Mouse (Mus musculus): ENCODE measurements around the gene Nemp1. TPM values are rescaled to one million over a fixed set of nuclear protein-coding genes. Genes with fewer than 3 reads are reported as not detected.

Nemp1 gene
- 3.3 and 3.7 TPM in 2 replicates for polyA plus RNA-seq (2015; fragmentation: Nextera tagmentation; extraction: Ambion mirVana)

- H3K9ac ChIP-seq: peak within 1 kb of the TSS; percentile 49
- no peaks in the 10 kb centered on the region for H3K36me3 ChIP-seq (replicated peaks)
- peak within 1 kb of the TSS; percentile 55; the same call in 1 of the 2 replicates for H3K27ac ChIP-seq
- peak; percentile 55 for ATAC-seq (replicated peaks)
- no peaks in the 10 kb centered on the region for H3K9me3 ChIP-seq
- peak within 1 kb of the TSS; percentile 93 for H3K4me2 ChIP-seq
- H3K4me3 ChIP-seq: peak within 1 kb of the TSS; percentile 56
- under 1% methylated on average over 64 of the region's 73 CpGs for WGBS
- peaks cover 55% of the 10 kb centered on the region for H3K27me3 ChIP-seq (replicated peaks)
- H3K4me1 ChIP-seq: peaks cover 47% of the 10 kb centered on the region
These were observed at the start of gene Nemp1 for GRCm38 (mm10) chr10:127666501-127667268. Nemp1 (plus strand) TSS chr10:127666901.

- H3K9ac ChIP-seq: no peak overlapping the region
- H3K4me2 ChIP-seq: 0 out of 2 replicates have a peak overlapping the region, but pooled peaks have one; percentile 14
These were observed 49.4 kb upstream of the Nemp1 start for GRCm38 (mm10) chr10:127617294-127617693.

GRCm38 (mm10) chr10:127618173-127618572 is 48.5 kb upstream of the Nemp1 start:
- Histone ChIP-seq H3K9ac (peak overlapping the region; percentile 1; the same call in 1 of the 2 replicates), H3K27me3 (replicated peaks) (no peaks in the 10 kb centered on the region), H3K4me1 (peaks cover 71% of the 10 kb centered on the region), H3K4me2 (peak overlapping the region; percentile 96), H3K4me3 (peak overlapping the region; percentile 91; the same call in 1 of the 2 replicates), H3K27ac (no peak overlapping the region), H3K36me3 (replicated peaks) (no peaks in the 10 kb centered on the region), H3K9me3 (no peaks in the 10 kb centered on the region)
- WGBS: 51% methylated on average over 6 of the region's 6 CpGs
- ATAC-seq (replicated peaks): no peak

More at GRCm38 (mm10) chr10:127617294-127617693, 49.4 kb upstream of the Nemp1 start:
- Histone ChIP-seq H3K27me3 (replicated peaks) (no peaks in the 10 kb centered on the region), H3K9me3 (no peaks in the 10 kb centered on the region), H3K4me3 (no peak overlapping the region), H3K36me3 (replicated peaks) (peaks cover 3% of the 10 kb centered on the region), H3K4me1 (peaks cover 71% of the 10 kb centered on the region), H3K27ac (no peak overlapping the region)
- no peak for ATAC-seq (replicated peaks)
- 71% methylated on average over 4 of the region's 4 CpGs for WGBS

GRCm38 (mm10) chr10:127619119-127619721 is 47.5 kb upstream of the Nemp1 start:
- peak overlapping the region; percentile 96 for H3K9ac ChIP-seq
- H3K4me2 ChIP-seq: peak overlapping the region; percentile 96
- H3K27me3 ChIP-seq (replicated peaks): no peaks in the 10 kb centered on the region
- H3K27ac ChIP-seq: peak overlapping the region; percentile 88; the same call in 1 of the 2 replicates
- H3K36me3 ChIP-seq (replicated peaks): no peaks in the 10 kb centered on the region
- H3K4me1 ChIP-seq: peaks cover 65% of the 10 kb centered on the region
- H3K9me3 ChIP-seq: no peaks in the 10 kb centered on the region
- WGBS: 20% methylated on average over 8 of the region's 8 CpGs
- peak overlapping the region; percentile 91 for H3K4me3 ChIP-seq
- ATAC-seq (replicated peaks): no peak

GRCm38 (mm10) chr10:127619941-127620405 is 46.7 kb upstream of the Nemp1 start:
- peaks cover 58% of the 10 kb centered on the region for H3K4me1 ChIP-seq
- H3K4me3 ChIP-seq: peak overlapping the region; percentile 91
- ATAC-seq (replicated peaks): peak; percentile 2
- no peaks in the 10 kb centered on the region for H3K9me3 ChIP-seq
- H3K9ac ChIP-seq: peak overlapping the region; percentile 96
- H3K27me3 ChIP-seq (replicated peaks): no peaks in the 10 kb centered on the region
- peak overlapping the region; percentile 96 for H3K4me2 ChIP-seq
- H3K36me3 ChIP-seq (replicated peaks): no peaks in the 10 kb centered on the region
- peak overlapping the region; percentile 88 for H3K27ac ChIP-seq
- 0% methylated on average over 12 of the region's 12 CpGs for WGBS

- H3K4me1 ChIP-seq: peaks cover 51% of the 10 kb centered on the region
- peak within 1 kb of the TSS; percentile 96 for H3K4me2 ChIP-seq
- peak within 1 kb of the TSS; percentile 96 for H3K9ac ChIP-seq
- H3K27me3 ChIP-seq (replicated peaks): no peaks in the 10 kb centered on the region
- ATAC-seq (replicated peaks): peak; percentile 81
- peak within 1 kb of the TSS; percentile 91 for H3K4me3 ChIP-seq
- no peaks in the 10 kb centered on the region for H3K9me3 ChIP-seq
- H3K36me3 ChIP-seq (replicated peaks): no peaks in the 10 kb centered on the region
- under 1% methylated on average over 21 of the region's 32 CpGs for WGBS
- peak within 1 kb of the TSS; percentile 88 for H3K27ac ChIP-seq
These were observed 46.1 kb upstream of the Nemp1 start, which contains the start of gene Lrp1 for GRCm38 (mm10) chr10:127620406-127621190. Lrp1 (minus strand) TSS chr10:127621148.

- Histone ChIP-seq H3K4me3 (peak overlapping the region; percentile 91), H3K9ac (peak overlapping the region; percentile 96), H3K9me3 (no peaks in the 10 kb centered on the region), H3K36me3 (replicated peaks) (no peaks in the 10 kb centered on the region), H3K4me2 (peak overlapping the region; percentile 96), H3K4me1 (peaks cover 43% of the 10 kb centered on the region), H3K27me3 (replicated peaks) (no peaks in the 10 kb centered on the region), H3K27ac (peak overlapping the region; percentile 88)
- WGBS: under 1% methylated on average over 38 of the region's 39 CpGs
- peak; percentile 84 for ATAC-seq (replicated peaks)
These were observed 45.3 kb upstream of the Nemp1 start for GRCm38 (mm10) chr10:127621191-127622056.

GRCm38 (mm10) chr10:127622057-127622392 is 44.7 kb upstream of the Nemp1 start:
- peaks cover 37% of the 10 kb centered on the region for H3K4me1 ChIP-seq
- H3K36me3 ChIP-seq (replicated peaks): no peaks in the 10 kb centered on the region
- H3K27ac ChIP-seq: peak overlapping the region; percentile 88
- ATAC-seq (replicated peaks): peak; percentile 21
- H3K9me3 ChIP-seq: no peaks in the 10 kb centered on the region
- H3K4me3 ChIP-seq: peak overlapping the region; percentile 91
- H3K27me3 ChIP-seq (replicated peaks): no peaks in the 10 kb centered on the region
- WGBS: under 1% methylated on average over 13 of the region's 13 CpGs
- peak overlapping the region; percentile 96 for H3K4me2 ChIP-seq
- H3K9ac ChIP-seq: 0 out of 2 replicates have a peak overlapping the region, but pooled peaks have one; percentile 45

GRCm38 (mm10) chr10:127622661-127623060 is 44.0 kb upstream of the Nemp1 start:
- H3K27ac ChIP-seq: no peak overlapping the region
- H3K4me2 ChIP-seq: no peak overlapping the region
- H3K9ac ChIP-seq: no peak overlapping the region
- WGBS: 60% methylated on average over 4 of the region's 4 CpGs
- ATAC-seq (replicated peaks): no peak
- H3K4me1 ChIP-seq: peaks cover 31% of the 10 kb centered on the region
- H3K36me3 ChIP-seq (replicated peaks): no peaks in the 10 kb centered on the region
- H3K9me3 ChIP-seq: no peaks in the 10 kb centered on the region
- no peak overlapping the region for H3K4me3 ChIP-seq
- no peaks in the 10 kb centered on the region for H3K27me3 ChIP-seq (replicated peaks)

- Histone ChIP-seq H3K27me3 (replicated peaks) (no peaks in the 10 kb centered on the region), H3K36me3 (replicated peaks) (no peaks in the 10 kb centered on the region), H3K9me3 (no peaks in the 10 kb centered on the region), H3K9ac (no peak overlapping the region), H3K4me3 (no peak overlapping the region), H3K4me2 (no peak overlapping the region), H3K27ac (no peak overlapping the region), H3K4me1 (peaks cover 21% of the 10 kb centered on the region)
- WGBS: 92% methylated on average over 6 of the region's 6 CpGs
- no peak for ATAC-seq (replicated peaks)
These were observed 43.1 kb upstream of the Nemp1 start for GRCm38 (mm10) chr10:127623439-127624216.

Measured in midbrain, embryonic 15.5 days (tissue).